Mouse (Mus musculus): Measurements from ENCODE around the gene Rpl4. TPM values are rescaled to one million over a fixed set of nuclear protein-coding genes. Genes with fewer than 3 reads are reported as not detected.

The Rpl4 gene
- 1,803 to 1,818 TPM (median 1,809 TPM) in 4 replicates for total RNA-seq (2023)

DNA sequence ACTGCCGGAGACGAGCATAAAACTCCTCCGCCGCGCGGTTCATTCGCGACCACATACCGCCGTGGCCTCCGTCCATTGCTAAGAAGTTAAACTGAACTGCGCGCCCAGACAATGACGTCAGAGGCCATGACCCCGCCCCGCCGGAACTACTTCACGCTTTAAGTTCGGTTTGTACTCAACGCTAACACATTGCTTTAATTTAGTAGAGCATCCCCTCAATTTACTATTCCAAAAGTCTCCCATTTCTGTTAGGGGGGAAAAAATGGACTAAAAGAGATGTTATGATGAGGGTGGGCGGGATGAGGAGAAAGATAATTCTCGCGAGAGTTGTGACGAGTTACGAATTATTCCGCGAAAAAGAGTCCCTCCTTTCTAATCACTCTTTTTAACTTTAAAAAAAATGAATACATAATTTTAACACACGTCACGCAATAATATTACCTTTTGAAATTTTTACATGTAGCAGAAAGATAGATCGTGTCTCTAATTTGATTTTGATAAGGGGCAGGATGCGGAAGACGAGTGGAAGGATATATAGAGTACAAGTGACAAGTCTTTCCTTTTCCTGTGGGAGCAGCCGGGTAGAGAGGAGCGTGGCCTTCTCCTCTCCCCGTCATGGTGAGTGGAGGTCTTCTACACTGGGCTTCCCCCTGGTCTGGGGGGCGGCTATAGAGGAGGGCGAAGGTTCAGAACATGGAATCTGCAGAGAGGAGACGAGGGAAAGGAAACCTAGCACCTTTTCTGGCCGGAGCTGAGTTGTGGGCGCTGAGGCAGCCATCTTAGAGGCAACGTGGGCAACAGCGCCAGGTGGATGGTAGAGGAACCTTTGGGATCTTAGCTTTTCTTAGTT lies at the start of gene Rpl4, which contains the start of gene Zwilch:
Rpl4 (plus strand) TSS at position 560 of the 850 bp plus-strand sequence.
Zwilch (minus strand) TSS at position 289 of the 850 bp plus-strand sequence.

GRCm38 (mm10) chr9:64178974-64179646 lies 5.9 kb downstream of the Rpl4 start, which contains the start of gene Snapc5:
Gene Snapc5 (plus strand): TSS chr9:64179274.

Other genes with a start within 250 kb of the Rpl4 start
- gene Smad6, start 151.3 kb upstream of the Rpl4 start, total RNA-seq (2023), result 0.19 TPM in 1 of 4 replicates, not detected in the others
- not detected in 4 replicates for gene Lctl, start 56.2 kb upstream of the Rpl4 start, total RNA-seq (2023)
- gene Zwilch, start 271 bp upstream of the Rpl4 start, total RNA-seq (2023), result 3.9 to 7.5 TPM (median 5.3 TPM) in 4 replicates
- 19.4 to 22.4 TPM (median 20.7 TPM) in 4 replicates for gene Snapc5, start 5.9 kb downstream of the Rpl4 start, total RNA-seq (2023)
- 2.0 to 3.7 TPM (median 2.4 TPM) in 4 replicates for gene Uchl4, start 61.8 kb downstream of the Rpl4 start, total RNA-seq (2023)
- gene Map2k1, start 80.3 kb downstream of the Rpl4 start, total RNA-seq (2023), result 142 to 150 TPM (median 148 TPM) in 4 replicates
- gene Tipin, start 108.2 kb downstream of the Rpl4 start, total RNA-seq (2023), result 25.6 to 28.5 TPM (median 27.9 TPM) in 4 replicates
- 22.3 to 23.7 TPM (median 23.4 TPM) in 4 replicates for gene Dis3l, start 167.9 kb downstream of the Rpl4 start, total RNA-seq (2023)
- not detected in 4 replicates for gene Megf11, start 212.3 kb downstream of the Rpl4 start, total RNA-seq (2023)

All from B cell, adult 62 days (primary cell).